9 mouse cellular contexts compared by ENCODE assay signal in the genomic region with DNA sequence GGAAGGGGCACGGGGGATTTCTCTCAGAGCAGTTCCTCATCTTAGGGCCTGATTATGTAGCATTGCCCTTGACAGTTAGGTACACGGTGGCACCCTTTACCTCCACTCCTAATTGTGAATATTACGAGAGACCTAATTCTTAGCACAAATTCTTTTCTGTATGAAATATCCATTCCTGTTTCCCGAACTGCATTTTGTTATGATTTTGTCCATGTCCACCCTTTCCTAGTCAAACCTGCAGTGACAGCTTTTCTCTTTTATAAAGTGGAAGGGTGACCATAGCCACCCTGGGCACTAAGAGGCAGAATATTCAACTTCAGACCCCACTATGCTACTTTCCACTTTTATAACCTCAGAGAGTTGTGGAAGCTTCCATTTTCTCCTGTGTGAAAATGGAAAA. TPM values are rescaled to one million over a fixed set of nuclear protein-coding genes. Genes with fewer than 3 reads are reported as not detected.
A peak's percentile ranks its signal among the peaks of the same experiment; 100 is the strongest.
DNase-seq lines count a peak whose midpoint lies in the region; ATAC-seq and TF ChIP-seq lines count a peak whose summit lies in the region.
"Had no signal": no experiment of that assay in that cellular context is flagged by ENCODE, and none has a peak within 500 bp of the region (broad histone marks: within the 10 kb centered on the region; RNA-seq: fewer than 3 reads in every experiment).

No protein-coding gene starts in this region.

- no peak overlapping the region for H3K9ac ChIP-seq in kidney, postnatal 0 days (ENCODE audit: low read depth, low read length)
- H3K9ac ChIP-seq in forebrain, embryonic 12.5 days = no peak overlapping the region
- no peak overlapping the region for H3K9ac ChIP-seq in liver, embryonic 12.5 days
- no peak overlapping the region for H3K9ac ChIP-seq in neural tube, embryonic 13.5 days

- 77% methylated on average over 4 of the region's 4 CpGs for WGBS in kidney, postnatal 0 days
- WGBS in forebrain, embryonic 12.5 days = 89% methylated on average over 4 of the region's 4 CpGs
- 54% methylated on average over 4 of the region's 4 CpGs for WGBS in liver, embryonic 12.5 days (ENCODE audit: insufficient replicate concordance)
- 84% methylated on average over 4 of the region's 4 CpGs for WGBS in neural tube, embryonic 13.5 days

- H3K27ac ChIP-seq in kidney, postnatal 0 days = no peak overlapping the region
- H3K27ac ChIP-seq in forebrain, embryonic 12.5 days = no peak overlapping the region
- no peak overlapping the region for H3K27ac ChIP-seq in liver, embryonic 12.5 days
- no peak overlapping the region; the same call in 1 of the 2 replicates for H3K27ac ChIP-seq in neural tube, embryonic 13.5 days (replicated peaks)

- ATAC-seq in kidney, postnatal 0 days (replicated peaks; ENCODE audit: low FRiP score, low read depth) = no peak
- no peak for ATAC-seq in forebrain, embryonic 12.5 days (ENCODE audit: low FRiP score)
- ATAC-seq in liver, embryonic 12.5 days = no peak
- no peak for ATAC-seq in neural tube, embryonic 13.5 days (ENCODE audit: low read depth)

- H3K9me3 ChIP-seq in kidney, postnatal 0 days (replicated peaks; ENCODE audit: low read length) = no peaks in the 10 kb centered on the region
- H3K9me3 ChIP-seq in forebrain, embryonic 12.5 days = no peaks in the 10 kb centered on the region
- H3K9me3 ChIP-seq in liver, embryonic 12.5 days (replicated peaks) = no peaks in the 10 kb centered on the region
- H3K9me3 ChIP-seq in neural tube, embryonic 13.5 days = no peaks in the 10 kb centered on the region

- no peak for TF ChIP-seq CTCF in kidney, postnatal 0 days (IDR thresholded peaks at IDR 0.05; ENCODE audit: low read depth)

- no peaks in the 10 kb centered on the region for H3K36me3 ChIP-seq in kidney, postnatal 0 days (ENCODE audit: insufficient read depth, low read length)
- no peaks in the 10 kb centered on the region for H3K36me3 ChIP-seq in forebrain, embryonic 12.5 days (replicated peaks)
- H3K36me3 ChIP-seq in liver, embryonic 12.5 days = no peaks in the 10 kb centered on the region
- peaks cover 8% of the 10 kb centered on the region; the same call in 1 of the 2 replicates for H3K36me3 ChIP-seq in neural tube, embryonic 13.5 days

- H3K4me2 ChIP-seq in kidney, postnatal 0 days (ENCODE audit: low read length) = peak overlapping the region; percentile 76; the same call in 1 of the 2 replicates
- peak overlapping the region; percentile 58 for H3K4me2 ChIP-seq in forebrain, embryonic 12.5 days
- H3K4me2 ChIP-seq in liver, embryonic 12.5 days = peak overlapping the region; percentile 66
- H3K4me2 ChIP-seq in neural tube, embryonic 13.5 days = peak overlapping the region; percentile 59; the same call in 1 of the 2 replicates

- no peak overlapping the region for H3K4me3 ChIP-seq in kidney, postnatal 0 days (replicated peaks; ENCODE audit: low read depth, low read length)
- no peak overlapping the region for H3K4me3 ChIP-seq in forebrain, embryonic 12.5 days (replicated peaks)
- H3K4me3 ChIP-seq in liver, embryonic 12.5 days = no peak overlapping the region
- no peak overlapping the region for H3K4me3 ChIP-seq in neural tube, embryonic 13.5 days

- no peaks in the 10 kb centered on the region for H3K27me3 ChIP-seq in kidney, postnatal 0 days (ENCODE audit: insufficient read depth, low read length)
- no peaks in the 10 kb centered on the region for H3K27me3 ChIP-seq in forebrain, embryonic 12.5 days
- no peaks in the 10 kb centered on the region for H3K27me3 ChIP-seq in liver, embryonic 12.5 days (replicated peaks)
- no peaks in the 10 kb centered on the region for H3K27me3 ChIP-seq in neural tube, embryonic 13.5 days

- no peak for DNase-seq in kidney, postnatal 0 days (ENCODE audit: low spot score)
- no peak for DNase-seq in kidney, postnatal 25 days
- DNase-seq in thymus, postnatal 36 days = no peak
- DNase-seq in kidney, postnatal 36 days = no peak
- no peak for DNase-seq in embryo, embryonic 11 days

- no peaks in the 10 kb centered on the region for H3K4me1 ChIP-seq in kidney, postnatal 0 days (replicated peaks; ENCODE audit: insufficient read depth, low read length)
- peaks cover 11% of the 10 kb centered on the region for H3K4me1 ChIP-seq in forebrain, embryonic 12.5 days
- H3K4me1 ChIP-seq in liver, embryonic 12.5 days = peaks cover 14% of the 10 kb centered on the region
- peaks cover 12% of the 10 kb centered on the region for H3K4me1 ChIP-seq in neural tube, embryonic 13.5 days (replicated peaks)

RNA-seq across cellular contexts. Expression of gene Cdkl4, which starts 25.0 kb away (rescaled TPM):
- 1.6 and 1.8 TPM in 2 replicates for polyA plus RNA-seq in kidney, postnatal 0 days (2015; fragmentation: Nextera tagmentation; extraction: Ambion mirVana)
- polyA plus RNA-seq in forebrain, embryonic 12.5 days (2016; fragmentation: Nextera tagmentation; extraction: Ambion mirVana) = 1.5 TPM in 2 replicates
- 0.10 and 0.32 TPM in 2 replicates for polyA plus RNA-seq in liver, embryonic 12.5 days (2016; fragmentation: Nextera tagmentation; extraction: Ambion mirVana)
- 4.7 and 5.9 TPM in 2 replicates for polyA plus RNA-seq in neural tube, embryonic 13.5 days (2015; fragmentation: Nextera tagmentation; extraction: Ambion mirVana)
- polyA plus RNA-seq: small intestine, adult 2 months had no signal
